Mouse (Mus musculus) forebrain, embryonic 12.5 days (tissue): ENCODE results near the gene Alkbh7. TPM values are rescaled to one million over a fixed set of nuclear protein-coding genes. Genes with fewer than 3 reads are reported as not detected.
A peak's percentile ranks its signal among the peaks of the same experiment; 100 is the strongest.

Experiments
- ATAC-seq: fragments of 200-750 bp; cut with Nextera tagmentation; 2 replicates; pipeline ENCODE4 v1.8.0; 2017; ENCODE audit warnings: moderate TSS enrichment; ENCODE audit not compliant: low FRiP score
- H3K27ac ChIP-seq: fragments of 300-500 bp; sonication (generic); 2 replicates; pipeline ENCODE4 v1.5.1; 2016; ENCODE audit warnings: mild to moderate bottlenecking
- H3K27me3 ChIP-seq: fragments of 300-500 bp; sonication (generic); 2 replicates; pipeline ENCODE4 v1.6.1; 2016; ENCODE audit warnings: mild to moderate bottlenecking
- H3K36me3 ChIP-seq: fragments of 300-500 bp; sonication (generic); replicated peaks from 2 replicates; pipeline ENCODE4 v1.6.1; 2016; ENCODE audit warnings: mild to moderate bottlenecking
- H3K4me1 ChIP-seq: fragments of 300-500 bp; sonication (generic); 2 replicates; pipeline ENCODE4 v1.6.1; 2016
- H3K4me2 ChIP-seq: fragments of 300-500 bp; sonication (generic); 2 replicates; pipeline ENCODE4 v1.6.1; 2016; ENCODE audit warnings: mild to moderate bottlenecking, moderate library complexity
- H3K4me3 ChIP-seq: fragments of 300-500 bp; sonication (generic); replicated peaks from 2 replicates; pipeline ENCODE4 v1.5.1; 2016; ENCODE audit warnings: mild to moderate bottlenecking
- H3K9ac ChIP-seq: fragments of 300-500 bp; sonication (generic); 2 replicates; pipeline ENCODE4 v1.6.1; 2016; ENCODE audit warnings: mild to moderate bottlenecking
- H3K9me3 ChIP-seq: fragments of 300-500 bp; sonication (generic); 2 replicates; pipeline ENCODE4 v1.6.1; 2016
- WGBS: fragments of 180-500 bp; shearing (Covaris S2); methylation state at CpG from one replicate; pipeline ENCODE4 v1.1.7; 2016; 5-methylcytosine and 5-hydroxymethylcytosine counted together
- polyA plus RNA-seq: library from polyadenylated mRNA; unstranded; fragments of >200 nt; fragmentation: Nextera tagmentation; extraction: Ambion mirVana; gene quantifications from 2 replicates; pipeline ENCODE4 v1.2.1, GENCODE M21; 2016

Alkbh7 gene
- polyA plus RNA-seq: 30.0 and 34.9 TPM in 2 replicates

GRCm38 (mm10) chr17:56997029-56997667 lies at the start of gene Alkbh7:
Gene Alkbh7 (plus strand): TSS chr17:56997339.
- peaks cover 56% of the 10 kb centered on the region for H3K36me3 ChIP-seq

GRCm38 (mm10) chr17:56950915-56951314 lies 46.2 kb upstream of the Alkbh7 start:
- WGBS: 20% methylated on average over 3 of the region's 3 CpGs
- ATAC-seq: no peak
- H3K27ac ChIP-seq: no peak overlapping the region
- no peak overlapping the region for H3K4me2 ChIP-seq
- H3K36me3 ChIP-seq: no peaks in the 10 kb centered on the region
- no peak overlapping the region for H3K9ac ChIP-seq
- H3K4me3 ChIP-seq: no peak overlapping the region
- H3K27me3 ChIP-seq: no peaks in the 10 kb centered on the region
- H3K9me3 ChIP-seq: no peaks in the 10 kb centered on the region
- no peaks in the 10 kb centered on the region for H3K4me1 ChIP-seq

More at GRCm38 (mm10) chr17:56997029-56997667, at the start of gene Alkbh7:
- ATAC-seq: peak; percentile 98
- Histone ChIP-seq H3K4me3 (peak within 1 kb of the TSS; percentile 71), H3K4me2 (peak within 1 kb of the TSS; percentile 68), H3K4me1 (peaks cover 16% of the 10 kb centered on the region), H3K27ac (peak within 1 kb of the TSS; percentile 72), H3K27me3 (no peaks in the 10 kb centered on the region), H3K9me3 (no peaks in the 10 kb centered on the region), H3K9ac (peak within 1 kb of the TSS; percentile 68)
- under 1% methylated on average over 38 of the region's 38 CpGs for WGBS

DNA sequence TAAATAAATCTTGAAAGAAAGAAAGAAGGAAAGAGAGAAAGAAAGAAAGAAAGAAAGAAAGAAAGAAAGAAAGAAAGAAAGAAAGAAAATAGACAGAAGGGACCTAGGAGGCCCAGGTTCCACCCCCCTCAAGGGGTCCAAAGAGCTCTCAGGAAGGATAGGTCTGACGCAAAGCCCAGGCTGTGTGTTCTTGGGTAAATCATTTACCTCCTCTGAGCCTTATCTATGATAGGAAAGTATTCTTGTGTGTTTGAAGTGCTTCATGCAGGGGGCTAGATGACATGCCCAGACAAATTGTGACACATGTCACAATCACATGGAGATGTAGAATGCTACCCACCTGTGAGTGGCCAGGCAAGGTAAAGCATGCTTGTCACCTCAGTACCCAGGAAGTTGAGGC lies 44.5 kb upstream of the Alkbh7 start:
- Histone ChIP-seq H3K4me2 (no peak overlapping the region), H3K9me3 (no peaks in the 10 kb centered on the region)
- 93% methylated on average over 1 of the region's 1 CpGs for WGBS

GRCm38 (mm10) chr17:56954871-56955270 lies 42.3 kb upstream of the Alkbh7 start:
- no peak overlapping the region for H3K4me3 ChIP-seq
- H3K9ac ChIP-seq: no peak overlapping the region
- no peaks in the 10 kb centered on the region for H3K4me1 ChIP-seq
- H3K4me2 ChIP-seq: no peak overlapping the region
- H3K36me3 ChIP-seq: no peaks in the 10 kb centered on the region
- no peaks in the 10 kb centered on the region for H3K9me3 ChIP-seq
- no peaks in the 10 kb centered on the region for H3K27me3 ChIP-seq
- no peak overlapping the region for H3K27ac ChIP-seq
- ATAC-seq: no peak
- 84% methylated on average over 7 of the region's 7 CpGs for WGBS

More for the DNA sequence above, 44.5 kb upstream of the Alkbh7 start:
- H3K27me3 ChIP-seq: no peaks in the 10 kb centered on the region
- no peaks in the 10 kb centered on the region for H3K4me1 ChIP-seq
- H3K4me3 ChIP-seq: no peak overlapping the region
- H3K27ac ChIP-seq: no peak overlapping the region
- ATAC-seq: no peak
- H3K9ac ChIP-seq: no peak overlapping the region
- no peaks in the 10 kb centered on the region for H3K36me3 ChIP-seq

- Histone ChIP-seq H3K4me2 (no peak overlapping the region), H3K4me1 (no peaks in the 10 kb centered on the region), H3K4me3 (no peak overlapping the region), H3K27me3 (no peaks in the 10 kb centered on the region), H3K27ac (no peak overlapping the region), H3K9ac (no peak overlapping the region), H3K9me3 (no peaks in the 10 kb centered on the region), H3K36me3 (no peaks in the 10 kb centered on the region)
- 34% methylated on average over 11 of the region's 11 CpGs for WGBS
- ATAC-seq: no peak
Measured at GRCm38 (mm10) chr17:56957763-56958429, 39.2 kb upstream of the Alkbh7 start.

DNA sequence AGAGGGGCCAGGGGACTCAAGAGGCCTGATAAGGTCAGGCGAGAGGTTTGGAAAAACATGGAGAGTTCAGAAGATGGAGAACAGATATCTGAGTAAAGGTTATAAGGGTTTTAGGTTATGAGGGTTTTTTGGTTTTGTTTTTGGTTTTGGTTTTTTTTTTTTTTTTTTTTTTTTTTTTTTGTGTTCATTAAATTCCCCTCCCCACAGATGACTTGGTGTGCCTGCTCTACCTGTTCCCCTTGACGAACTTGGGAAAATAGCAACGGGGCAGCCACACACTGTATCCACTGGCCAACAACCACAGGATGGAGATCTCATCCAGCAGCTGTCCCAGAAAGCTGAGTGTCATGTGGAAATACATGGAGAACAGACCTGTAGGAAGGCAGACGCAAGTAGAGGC lies 38.5 kb upstream of the Alkbh7 start:
- 77% methylated on average over 4 of the region's 4 CpGs for WGBS
- no peak overlapping the region for H3K27ac ChIP-seq
- H3K27me3 ChIP-seq: no peaks in the 10 kb centered on the region
- no peak for ATAC-seq
- no peak overlapping the region for H3K4me3 ChIP-seq
- no peaks in the 10 kb centered on the region for H3K36me3 ChIP-seq
- no peaks in the 10 kb centered on the region for H3K9me3 ChIP-seq
- H3K9ac ChIP-seq: no peak overlapping the region
- H3K4me1 ChIP-seq: no peaks in the 10 kb centered on the region
- no peak overlapping the region for H3K4me2 ChIP-seq

GRCm38 (mm10) chr17:56961880-56962279 lies 35.3 kb upstream of the Alkbh7 start:
- WGBS: 92% methylated on average over 4 of the region's 4 CpGs

DNA sequence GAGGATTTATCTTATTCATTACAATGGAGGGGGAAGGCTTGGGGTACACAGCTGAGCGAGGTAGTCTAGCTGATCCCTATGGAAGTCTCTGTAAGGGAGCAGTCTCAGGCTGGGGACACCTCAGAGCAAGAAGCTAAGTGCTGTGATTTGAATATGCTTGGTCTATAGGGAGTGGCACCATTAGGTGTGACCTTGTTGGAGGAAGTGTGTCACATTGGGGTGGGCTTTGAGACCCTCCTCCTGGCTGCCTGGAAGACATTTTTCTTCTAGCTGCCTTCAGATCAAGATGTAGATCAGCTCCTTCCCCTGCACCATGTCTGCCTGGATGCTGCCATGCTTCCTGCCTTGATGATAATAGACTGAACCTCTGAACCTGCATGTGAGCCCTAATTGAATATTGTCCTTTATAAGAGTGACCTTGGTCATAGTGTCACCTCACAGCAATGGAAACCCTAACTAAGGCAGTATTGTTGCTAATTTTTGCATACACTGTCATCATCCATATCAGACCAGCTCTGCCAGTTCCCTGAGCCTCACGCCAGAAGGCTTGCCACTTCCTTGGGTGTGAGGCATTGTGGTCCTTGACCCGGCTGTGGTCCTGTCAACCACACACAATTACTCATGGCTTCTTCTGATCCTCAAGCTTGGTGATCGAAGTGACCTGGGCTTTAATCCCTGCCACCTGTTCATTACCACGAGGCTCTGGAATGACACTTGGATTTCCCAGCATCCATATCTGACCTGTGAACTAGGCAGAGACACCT lies 34.3 kb upstream of the Alkbh7 start:
- no peak overlapping the region for H3K27ac ChIP-seq
- H3K4me3 ChIP-seq: no peak overlapping the region
- no peak overlapping the region for H3K9ac ChIP-seq
- no peaks in the 10 kb centered on the region for H3K36me3 ChIP-seq
- WGBS: 87% methylated on average over 5 of the region's 5 CpGs
- no peak overlapping the region for H3K4me2 ChIP-seq
- H3K9me3 ChIP-seq: no peaks in the 10 kb centered on the region
- ATAC-seq: no peak
- H3K4me1 ChIP-seq: no peaks in the 10 kb centered on the region
- H3K27me3 ChIP-seq: no peaks in the 10 kb centered on the region

More at GRCm38 (mm10) chr17:56961880-56962279, 35.3 kb upstream of the Alkbh7 start:
- Histone ChIP-seq H3K27ac (no peak overlapping the region), H3K4me1 (no peaks in the 10 kb centered on the region), H3K4me2 (no peak overlapping the region), H3K4me3 (no peak overlapping the region), H3K9ac (no peak overlapping the region), H3K9me3 (no peaks in the 10 kb centered on the region), H3K27me3 (no peaks in the 10 kb centered on the region), H3K36me3 (no peaks in the 10 kb centered on the region)
- ATAC-seq: no peak

DNA sequence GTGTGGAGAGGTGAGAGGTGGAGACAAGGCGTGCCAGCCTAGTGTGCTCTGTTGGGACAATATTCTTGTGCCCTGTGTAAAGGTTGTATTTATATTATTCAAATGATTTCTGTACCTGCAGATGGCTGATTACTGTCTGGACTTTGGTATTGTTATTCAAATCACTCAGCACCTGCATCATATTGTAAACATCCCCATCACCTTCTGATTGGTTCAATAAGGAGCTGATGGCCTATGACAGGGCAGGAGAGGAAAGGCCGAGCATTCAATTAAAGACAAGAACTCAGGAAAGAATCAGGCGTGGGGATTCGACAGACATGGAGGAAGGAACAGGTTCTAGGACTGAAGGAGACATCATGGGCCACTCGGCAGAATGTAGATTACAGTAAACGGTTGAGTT lies 33.5 kb upstream of the Alkbh7 start:
- Histone ChIP-seq H3K36me3 (no peaks in the 10 kb centered on the region), H3K4me1 (no peaks in the 10 kb centered on the region), H3K9ac (no peak overlapping the region), H3K27me3 (no peaks in the 10 kb centered on the region), H3K4me3 (no peak overlapping the region), H3K9me3 (no peaks in the 10 kb centered on the region), H3K4me2 (no peak overlapping the region), H3K27ac (no peak overlapping the region)
- WGBS: 83% methylated on average over 6 of the region's 6 CpGs
- ATAC-seq: no peak

- Histone ChIP-seq H3K27ac (no peak overlapping the region), H3K4me3 (no peak overlapping the region), H3K9ac (no peak overlapping the region), H3K27me3 (0 out of 2 replicates have a peak, but pooled peaks cover 6% of the 10 kb centered on the region), H3K36me3 (no peaks in the 10 kb centered on the region), H3K9me3 (no peaks in the 10 kb centered on the region), H3K4me1 (no peaks in the 10 kb centered on the region), H3K4me2 (no peak overlapping the region)
- 80% methylated on average over 3 of the region's 3 CpGs for WGBS
- no peak for ATAC-seq
Measured at GRCm38 (mm10) chr17:56969321-56969720, 27.8 kb upstream of the Alkbh7 start.

DNA sequence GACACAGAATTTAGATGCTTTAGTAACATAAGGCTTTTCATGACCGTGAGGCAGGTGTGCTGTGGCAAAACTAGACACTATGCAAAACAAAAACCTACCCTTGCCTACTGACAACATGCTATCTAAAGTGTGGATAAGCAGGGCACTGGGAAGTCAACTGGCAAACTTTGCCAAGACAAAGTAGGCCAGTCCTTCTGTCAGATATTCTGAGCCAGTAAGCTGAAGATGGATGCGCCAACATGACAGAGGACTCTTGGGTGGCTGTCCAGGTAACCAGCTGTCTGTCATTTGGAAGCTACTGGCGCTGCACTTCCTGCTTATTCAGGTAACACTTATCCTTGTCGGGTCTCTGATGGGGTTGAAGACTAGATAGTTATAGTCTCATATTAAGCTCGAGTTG lies 27.1 kb upstream of the Alkbh7 start:
- H3K4me2 ChIP-seq: no peak overlapping the region
- H3K9ac ChIP-seq: no peak overlapping the region
- no peaks in the 10 kb centered on the region for H3K9me3 ChIP-seq
- H3K36me3 ChIP-seq: no peaks in the 10 kb centered on the region
- H3K27me3 ChIP-seq: 0 out of 2 replicates have a peak, but pooled peaks cover 6% of the 10 kb centered on the region
- no peak overlapping the region for H3K27ac ChIP-seq
- 76% methylated on average over 5 of the region's 5 CpGs for WGBS
- no peak overlapping the region for H3K4me3 ChIP-seq
- H3K4me1 ChIP-seq: no peaks in the 10 kb centered on the region
- no peak for ATAC-seq

DNA sequence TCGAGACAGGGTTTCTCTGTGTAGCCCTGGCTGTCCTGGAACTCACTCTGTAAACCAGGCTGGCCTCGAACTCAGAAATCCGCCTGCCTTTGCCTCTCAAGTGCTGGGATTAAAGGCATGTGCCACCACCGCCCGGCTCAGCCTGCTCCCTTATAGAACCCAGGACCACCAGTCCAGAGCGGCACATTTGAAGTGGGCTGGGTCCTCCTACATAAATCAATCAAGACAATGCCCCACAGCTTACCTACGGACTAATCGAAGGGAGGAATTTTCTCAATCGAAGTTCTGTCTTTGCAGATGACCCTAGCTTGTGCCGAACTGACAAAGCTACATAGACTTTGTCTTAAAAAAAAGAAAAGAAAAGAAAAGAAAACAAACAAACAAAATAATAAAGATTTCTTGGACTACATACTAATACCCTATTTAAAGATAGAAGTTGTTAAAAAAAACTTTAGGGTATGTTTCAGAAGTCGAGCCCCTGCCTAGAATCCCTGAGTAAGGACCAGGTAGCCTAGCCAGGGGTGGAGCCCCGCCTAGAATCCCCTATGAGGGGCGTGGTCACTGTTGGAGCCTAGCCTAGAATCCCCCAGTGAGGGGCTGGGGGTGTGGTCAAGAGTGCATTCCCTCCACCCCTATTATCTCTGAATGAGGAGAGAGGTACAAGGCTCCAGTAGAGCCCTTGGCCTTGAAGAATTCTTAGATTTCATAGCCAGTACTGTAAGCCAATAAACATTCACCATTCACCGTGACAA lies 23.0 kb upstream of the Alkbh7 start:
- 0 out of 2 replicates have a peak, but pooled peaks cover 6% of the 10 kb centered on the region for H3K27me3 ChIP-seq
- no peak for ATAC-seq
- H3K36me3 ChIP-seq: no peaks in the 10 kb centered on the region
- no peaks in the 10 kb centered on the region for H3K9me3 ChIP-seq
- H3K9ac ChIP-seq: no peak overlapping the region
- H3K4me2 ChIP-seq: no peak overlapping the region
- no peak overlapping the region for H3K4me3 ChIP-seq
- WGBS: 73% methylated on average over 14 of the region's 14 CpGs
- no peak overlapping the region for H3K27ac ChIP-seq
- no peaks in the 10 kb centered on the region for H3K4me1 ChIP-seq
